Mouse (Mus musculus): ENCODE data around the gene Cnnm2. TPM values are rescaled to one million over a fixed set of nuclear protein-coding genes. Genes with fewer than 3 reads are reported as not detected.

Cnnm2 gene
- polyA plus RNA-seq, 1 experiment from 2014 or later: 1.3 TPM

GRCm38 (mm10) chr19:46863236-46863927 is 102.0 kb downstream of the Cnnm2 start:
- no peak overlapping the region for H3K4me3 ChIP-seq
- 0 out of 2 replicates have a peak, but pooled peaks cover 4% of the 10 kb centered on the region for H3K4me1 ChIP-seq
- no peaks in the 10 kb centered on the region for H3K36me3 ChIP-seq (replicated peaks)
- DNase-seq (ENCODE audit: extremely low spot score, low spot score): no peak
- H3K27ac ChIP-seq: no peak overlapping the region
- H3K27me3 ChIP-seq (ENCODE audit: poor library complexity, severe bottlenecking): no peaks in the 10 kb centered on the region
- 91% methylated on average over 17 of the region's 17 CpGs for WGBS
- no peaks in the 10 kb centered on the region for H3K9me3 ChIP-seq

DNA sequence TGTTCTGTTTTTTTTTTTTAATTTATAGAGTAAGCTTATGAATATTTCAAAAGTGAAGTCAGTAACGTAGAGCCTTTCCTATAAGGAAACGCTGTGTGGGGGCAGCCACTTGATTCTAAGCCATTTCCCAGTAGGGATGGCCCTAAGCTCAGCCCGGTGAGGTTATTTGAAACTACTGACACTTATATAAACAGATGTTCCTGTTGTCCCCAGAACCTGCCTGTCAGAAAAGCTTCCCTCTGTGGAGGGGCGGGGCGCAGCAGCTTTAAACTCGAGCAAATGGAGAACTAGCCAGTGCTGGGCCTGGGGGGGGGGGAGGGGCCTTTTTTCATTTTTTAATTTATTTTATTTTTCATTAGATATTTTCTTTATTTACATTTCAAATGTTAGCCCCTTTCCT is 102.7 kb downstream of the Cnnm2 start:
- Histone ChIP-seq H3K4me1 (peaks cover 7% of the 10 kb centered on the region; the same call in 1 of the 2 replicates), H3K27ac (no peak overlapping the region), H3K9me3 (no peaks in the 10 kb centered on the region), H3K4me3 (no peak overlapping the region), H3K36me3 (replicated peaks) (no peaks in the 10 kb centered on the region), H3K27me3 (ENCODE audit: poor library complexity, severe bottlenecking) (no peaks in the 10 kb centered on the region)
- DNase-seq (ENCODE audit: extremely low spot score, low spot score): no peak
- WGBS: 76% methylated on average over 6 of the region's 6 CpGs

DNA sequence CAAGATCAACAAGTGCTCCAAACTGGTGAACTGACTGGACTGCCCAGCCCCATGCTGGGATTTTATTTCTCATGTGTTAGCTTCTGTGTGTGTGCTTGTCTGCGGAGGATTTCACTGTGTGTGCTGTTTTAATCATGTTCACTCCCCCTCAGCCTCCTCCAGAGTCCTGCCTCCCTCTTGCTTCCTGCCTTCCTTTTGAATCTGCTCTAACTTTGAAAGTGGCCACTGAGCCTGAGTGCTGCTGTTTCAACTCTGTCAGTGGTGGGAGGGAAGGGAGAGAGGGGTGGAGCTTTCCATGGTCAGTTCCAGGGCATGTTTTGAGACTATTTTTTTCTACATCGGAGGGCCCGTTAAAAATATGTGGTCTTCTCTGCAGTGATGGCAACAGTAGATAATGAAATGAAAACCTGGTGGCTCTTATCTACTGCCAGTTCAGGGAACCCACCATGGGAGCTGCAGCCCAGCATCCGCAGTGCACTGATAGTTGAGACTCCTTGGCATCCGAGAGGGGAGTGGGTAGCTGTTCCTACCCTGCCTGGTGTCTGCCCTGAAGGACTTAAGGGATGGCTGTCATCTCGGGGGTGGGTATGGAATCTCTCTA is 103.4 kb downstream of the Cnnm2 start:
- DNase-seq (ENCODE audit: extremely low spot score, low spot score): no peak
- peaks cover 11% of the 10 kb centered on the region; the same call in 1 of the 2 replicates for H3K4me1 ChIP-seq
- H3K9me3 ChIP-seq: no peaks in the 10 kb centered on the region
- H3K4me3 ChIP-seq: no peak overlapping the region
- H3K27me3 ChIP-seq (ENCODE audit: poor library complexity, severe bottlenecking): no peaks in the 10 kb centered on the region
- WGBS: 79% methylated on average over 6 of the region's 6 CpGs
- no peak overlapping the region for H3K27ac ChIP-seq
- H3K36me3 ChIP-seq (replicated peaks): no peaks in the 10 kb centered on the region

DNA sequence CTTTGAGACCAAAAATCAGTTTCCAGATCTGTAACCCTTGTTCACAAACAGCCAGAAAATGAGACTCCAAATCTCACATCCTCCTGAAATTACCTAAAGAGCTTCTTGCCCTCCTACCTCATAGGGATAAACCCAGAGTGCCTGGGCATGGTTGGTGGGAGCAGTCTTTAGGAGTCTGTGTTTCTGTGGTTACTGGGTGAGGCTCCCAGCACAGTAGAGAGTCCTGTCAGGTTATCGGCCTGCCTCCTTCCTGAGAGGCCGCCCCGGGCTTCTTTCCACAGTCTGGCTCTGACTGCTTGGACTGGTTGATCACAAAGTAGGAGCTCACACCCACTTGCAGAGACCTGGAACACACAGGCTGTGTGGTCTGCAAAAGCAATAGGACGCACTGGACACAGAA is 104.0 kb downstream of the Cnnm2 start:
- WGBS: 93% methylated on average over 4 of the region's 4 CpGs
- no peaks in the 10 kb centered on the region for H3K36me3 ChIP-seq (replicated peaks)
- H3K27ac ChIP-seq: no peak overlapping the region
- no peaks in the 10 kb centered on the region for H3K9me3 ChIP-seq
- peaks cover 11% of the 10 kb centered on the region; the same call in 1 of the 2 replicates for H3K4me1 ChIP-seq
- no peaks in the 10 kb centered on the region for H3K27me3 ChIP-seq (ENCODE audit: poor library complexity, severe bottlenecking)
- no peak for DNase-seq (ENCODE audit: extremely low spot score, low spot score)
- no peak overlapping the region for H3K4me3 ChIP-seq

- WGBS: 63% methylated on average over 11 of the region's 11 CpGs
- no peak overlapping the region for H3K4me3 ChIP-seq
- no peak overlapping the region for H3K27ac ChIP-seq
- H3K4me1 ChIP-seq: peaks cover 11% of the 10 kb centered on the region; the same call in 1 of the 2 replicates
- no peak for DNase-seq (ENCODE audit: extremely low spot score, low spot score)
- no peaks in the 10 kb centered on the region for H3K9me3 ChIP-seq
- no peaks in the 10 kb centered on the region for H3K27me3 ChIP-seq (ENCODE audit: poor library complexity, severe bottlenecking)
- H3K36me3 ChIP-seq (replicated peaks): no peaks in the 10 kb centered on the region
Observed at GRCm38 (mm10) chr19:46869049-46869448, 107.7 kb downstream of the Cnnm2 start.

GRCm38 (mm10) chr19:46869526-46869925 is 108.1 kb downstream of the Cnnm2 start:
- peak; percentile 80 for DNase-seq (ENCODE audit: extremely low spot score, low spot score)
- Histone ChIP-seq H3K4me1 (peaks cover 11% of the 10 kb centered on the region; the same call in 1 of the 2 replicates), H3K27ac (no peak overlapping the region), H3K36me3 (replicated peaks) (no peaks in the 10 kb centered on the region), H3K4me3 (no peak overlapping the region), H3K9me3 (no peaks in the 10 kb centered on the region), H3K27me3 (ENCODE audit: poor library complexity, severe bottlenecking) (no peaks in the 10 kb centered on the region)
- WGBS: 12% methylated on average over 6 of the region's 6 CpGs

- H3K36me3 ChIP-seq (replicated peaks): no peaks in the 10 kb centered on the region
- 94% methylated on average over 4 of the region's 4 CpGs for whole genome bisulfite sequencing
- H3K27ac ChIP-seq: no peak overlapping the region
- no peak for DNase-seq (ENCODE audit: extremely low spot score, low spot score)
- no peaks in the 10 kb centered on the region for H3K27me3 ChIP-seq (ENCODE audit: poor library complexity, severe bottlenecking)
- no peak overlapping the region for H3K4me3 ChIP-seq
- peaks cover 7% of the 10 kb centered on the region; the same call in 1 of the 2 replicates for H3K4me1 ChIP-seq
- H3K9me3 ChIP-seq: no peaks in the 10 kb centered on the region
Observed at GRCm38 (mm10) chr19:46871096-46871495, 109.7 kb downstream of the Cnnm2 start.

DNA sequence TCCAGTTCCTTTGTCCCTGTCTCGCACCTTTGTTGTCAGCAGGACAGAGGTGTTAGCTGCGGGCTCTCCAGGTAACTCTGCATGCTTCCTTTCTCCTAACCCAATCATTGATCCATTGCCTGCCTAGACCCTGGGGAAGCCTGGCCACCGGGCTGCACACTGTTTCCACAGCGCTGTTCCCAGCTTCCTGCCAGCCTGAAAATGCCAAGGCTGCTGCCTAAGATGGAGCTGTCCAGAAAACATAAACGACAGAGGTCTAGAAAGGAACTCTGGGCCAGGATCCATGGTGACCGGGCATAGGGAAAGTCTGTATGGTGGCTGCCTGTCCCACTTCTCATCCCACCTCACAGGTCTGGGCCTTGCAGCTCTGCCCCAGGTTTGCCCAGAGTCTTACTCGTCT is 110.3 kb downstream of the Cnnm2 start:
- Histone ChIP-seq H3K36me3 (replicated peaks) (no peaks in the 10 kb centered on the region), H3K27me3 (ENCODE audit: poor library complexity, severe bottlenecking) (no peaks in the 10 kb centered on the region), H3K4me3 (no peak overlapping the region), H3K4me1 (peaks cover 7% of the 10 kb centered on the region; the same call in 1 of the 2 replicates), H3K27ac (no peak overlapping the region), H3K9me3 (no peaks in the 10 kb centered on the region)
- no peak for DNase-seq (ENCODE audit: extremely low spot score, low spot score)
- 81% methylated on average over 7 of the region's 7 CpGs for whole genome bisulfite sequencing

DNA sequence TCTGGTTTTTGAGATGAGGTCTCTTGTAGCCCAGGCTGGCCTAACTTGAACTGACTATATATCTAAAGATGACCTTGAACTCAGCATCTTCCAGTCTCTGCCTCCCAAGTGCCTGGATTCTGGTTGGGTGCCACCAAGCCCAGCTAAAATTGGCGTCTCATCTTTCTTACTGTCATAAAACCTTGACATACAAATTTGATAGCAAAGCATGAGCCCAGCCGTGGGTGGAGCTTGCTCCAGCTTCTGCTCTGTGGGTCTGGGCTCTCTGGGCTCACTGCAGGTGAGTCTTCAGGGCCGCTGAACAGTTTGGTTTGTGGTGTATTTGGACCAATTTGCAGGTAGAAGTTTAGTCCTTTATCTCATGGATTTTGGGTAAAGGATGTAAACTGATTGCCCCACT is 112.5 kb downstream of the Cnnm2 start:
- H3K4me3 ChIP-seq: no peak overlapping the region
- peaks cover 6% of the 10 kb centered on the region; the same call in 1 of the 2 replicates for H3K4me1 ChIP-seq
- H3K27me3 ChIP-seq (ENCODE audit: poor library complexity, severe bottlenecking): no peaks in the 10 kb centered on the region
- DNase-seq (ENCODE audit: extremely low spot score, low spot score): no peak
- 88% methylated on average over 3 of the region's 3 CpGs for WGBS
- H3K9me3 ChIP-seq: no peaks in the 10 kb centered on the region
- no peaks in the 10 kb centered on the region for H3K36me3 ChIP-seq (replicated peaks)
- H3K27ac ChIP-seq: no peak overlapping the region

DNA sequence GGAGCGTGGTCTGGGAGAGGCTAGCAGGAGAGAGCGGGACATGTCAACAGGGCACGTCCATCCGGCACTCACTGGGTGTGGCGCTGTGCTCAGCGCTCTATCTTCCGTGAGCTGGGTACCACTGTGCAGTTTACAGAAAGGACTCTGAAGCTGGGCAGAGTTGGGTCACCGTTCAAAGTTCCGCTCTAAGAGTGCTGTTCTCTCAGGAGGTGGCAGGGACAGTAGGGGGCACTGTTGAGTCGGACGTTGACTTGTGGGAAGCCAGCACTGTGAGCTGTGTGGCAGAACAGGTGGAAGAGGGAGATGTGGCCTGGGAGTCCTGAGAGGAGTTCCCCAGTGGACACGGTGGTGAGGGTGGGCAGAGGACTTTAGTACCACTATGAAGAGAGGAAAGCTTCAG is 114.4 kb downstream of the Cnnm2 start:
- Histone ChIP-seq H3K27me3 (ENCODE audit: poor library complexity, severe bottlenecking) (no peaks in the 10 kb centered on the region), H3K36me3 (replicated peaks) (no peaks in the 10 kb centered on the region), H3K4me1 (no peaks in the 10 kb centered on the region), H3K9me3 (no peaks in the 10 kb centered on the region), H3K4me3 (no peak overlapping the region), H3K27ac (no peak overlapping the region)
- 46% methylated on average over 12 of the region's 12 CpGs for whole genome bisulfite sequencing
- peak; percentile 77 for DNase-seq (ENCODE audit: extremely low spot score, low spot score)

- Histone ChIP-seq H3K9me3 (no peaks in the 10 kb centered on the region), H3K4me1 (no peaks in the 10 kb centered on the region), H3K4me3 (no peak overlapping the region), H3K36me3 (replicated peaks) (peaks cover 13% of the 10 kb centered on the region), H3K27me3 (ENCODE audit: poor library complexity, severe bottlenecking) (no peaks in the 10 kb centered on the region), H3K27ac (no peak overlapping the region)
- 91% methylated on average over 13 of the region's 13 CpGs for WGBS
- DNase-seq (ENCODE audit: extremely low spot score, low spot score): no peak
Observed at GRCm38 (mm10) chr19:46877886-46878285, 116.5 kb downstream of the Cnnm2 start.

DNA sequence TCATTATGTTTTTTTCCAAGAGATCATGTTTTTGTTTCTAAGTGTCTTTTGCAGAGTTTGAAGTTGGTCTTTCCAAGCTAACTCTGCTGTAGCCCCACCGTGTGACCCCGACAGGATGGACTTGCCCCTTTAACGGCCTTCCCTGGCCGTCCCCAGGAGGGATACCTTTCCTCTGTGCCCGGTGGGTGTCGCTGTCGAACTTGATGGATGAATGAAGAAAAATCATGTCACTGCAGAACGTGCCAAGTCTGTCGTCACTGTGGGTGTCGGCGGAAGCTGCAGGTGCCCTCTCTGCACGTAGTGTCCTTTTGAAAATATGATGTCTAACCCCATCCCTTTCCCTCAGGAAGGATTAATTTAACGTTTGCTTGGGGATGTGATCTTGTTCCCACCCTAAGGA is 117.0 kb downstream of the Cnnm2 start:
- Histone ChIP-seq H3K36me3 (replicated peaks) (peaks cover 17% of the 10 kb centered on the region), H3K27me3 (ENCODE audit: poor library complexity, severe bottlenecking) (no peaks in the 10 kb centered on the region), H3K4me1 (no peaks in the 10 kb centered on the region), H3K4me3 (no peak overlapping the region), H3K27ac (no peak overlapping the region), H3K9me3 (no peaks in the 10 kb centered on the region)
- WGBS: 68% methylated on average over 13 of the region's 13 CpGs
- no peak for DNase-seq (ENCODE audit: extremely low spot score, low spot score)

DNA sequence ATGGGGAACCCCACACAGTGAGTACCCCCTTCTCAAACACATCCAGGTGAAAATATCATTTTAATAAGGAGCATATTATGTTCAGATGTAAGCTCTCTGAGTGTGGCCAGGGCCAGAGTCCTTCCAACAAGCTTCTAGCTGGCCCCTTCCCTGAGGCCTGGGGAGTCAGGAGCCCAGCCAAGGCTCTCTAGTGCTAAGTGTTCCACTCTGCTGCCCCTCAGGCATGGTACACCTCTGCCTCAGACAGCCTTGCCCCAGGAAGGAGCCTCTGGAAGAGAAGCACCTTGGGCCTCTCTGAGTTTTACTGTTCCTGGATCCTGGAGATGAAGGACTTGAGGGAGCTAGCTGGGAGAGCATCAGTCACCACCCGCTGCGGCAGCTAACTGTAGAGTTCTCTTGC is 118.5 kb downstream of the Cnnm2 start:
- Histone ChIP-seq H3K27ac (no peak overlapping the region), H3K9me3 (no peaks in the 10 kb centered on the region), H3K4me3 (no peak overlapping the region), H3K36me3 (replicated peaks) (peaks cover 32% of the 10 kb centered on the region), H3K27me3 (ENCODE audit: poor library complexity, severe bottlenecking) (no peaks in the 10 kb centered on the region), H3K4me1 (no peaks in the 10 kb centered on the region)
- 96% methylated on average over 2 of the region's 2 CpGs for WGBS
- DNase-seq (ENCODE audit: extremely low spot score, low spot score): no peak
